Mouse (Mus musculus) kidney, adult 2 months (tissue): ENCODE measurements at regions not wholly inside any gene's neighbourhood (a gene's known extent, or its start where the extent isn't known, plus 50 kb on each side); places are given as distances from the start of the nearest gene placed in this dataset.

Source experiments
- DNase-seq: peaks from one replicate; pipeline ENCODE4 v3.0.0; 2021
- H3K27ac ChIP-seq: fragments of 200-500 bp; 2 replicates; pipeline ENCODE4 v1.5.1; 2012; ENCODE audit warnings: low read depth, low read length, control low read depth, inconsistent platforms; ENCODE audit not compliant: insufficient read depth
- H3K27me3 ChIP-seq: fragments of 200-500 bp; replicated peaks from 2 replicates; pipeline ENCODE4 v1.6.1; 2012; ENCODE audit warnings: mild to moderate bottlenecking, moderate library complexity, low read length, inconsistent platforms; ENCODE audit not compliant: control insufficient read depth, insufficient read depth
- H3K36me3 ChIP-seq: fragments of 200-500 bp; 2 replicates; pipeline ENCODE4 v1.6.1; 2012; ENCODE audit warnings: mild to moderate bottlenecking, moderate library complexity, low read length, inconsistent platforms; ENCODE audit not compliant: control insufficient read depth, insufficient read depth
- H3K4me1 ChIP-seq: fragments of 200-500 bp; 2 replicates; pipeline ENCODE4 v1.6.1; 2011; ENCODE audit warnings: low read length; ENCODE audit not compliant: control insufficient read depth, insufficient read depth
- H3K4me3 ChIP-seq: fragments of 200-500 bp; 2 replicates; pipeline ENCODE4 v1.5.1; 2011; ENCODE audit warnings: mild to moderate bottlenecking, low read depth, low read length, control low read depth; ENCODE audit not compliant: insufficient read depth
- CTCF ChIP-seq: fragments of 200-500 bp; conservative IDR thresholded peaks from 2 replicates; pipeline ENCODE4 v1.5.1; 2011; ENCODE audit warnings: low read depth, mild to moderate bottlenecking, control low read depth, low read length, moderate library complexity, mixed read lengths; ENCODE audit not compliant: insufficient read depth, insufficient read length
- POLR2A ChIP-seq: fragments of 200-500 bp; IDR thresholded peaks from one replicate; pipeline ENCODE4 v1.6.1; 2011; ENCODE audit warnings: low read depth, low read length, control low read depth
- WGBS: fragments of 180-500 bp; shearing (Covaris S2); methylation state at CpG from one replicate; pipeline ENCODE4 v1.1.7; 2018; 5-methylcytosine and 5-hydroxymethylcytosine counted together

GRCm38 (mm10) chr9:46851336-46851735 lies 147.2 kb upstream of the Gm4791 start:
- WGBS = 84% methylated on average over 10 of the region's 10 CpGs
- H3K4me3 ChIP-seq = no peak overlapping the region
- TF ChIP-seq POLR2A (no peak), CTCF (no peak)
- H3K27ac ChIP-seq = no peak overlapping the region
- no peaks in the 10 kb centered on the region for H3K36me3 ChIP-seq
- H3K4me1 ChIP-seq = no peaks in the 10 kb centered on the region
- H3K27me3 ChIP-seq = no peaks in the 10 kb centered on the region
- DNase-seq = no peak

- Histone ChIP-seq H3K4me1 (no peaks in the 10 kb centered on the region), H3K36me3 (no peaks in the 10 kb centered on the region), H3K4me3 (no peak overlapping the region), H3K27me3 (no peaks in the 10 kb centered on the region), H3K27ac (no peak overlapping the region)
- 76% methylated on average over 3 of the region's 3 CpGs for WGBS
- no peak for TF ChIP-seq POLR2A
- no peak for TF ChIP-seq CTCF
- DNase-seq = no peak
These were observed 153.3 kb upstream of the Gm4791 start for GRCm38 (mm10) chr9:46845276-46845675.

- Histone ChIP-seq H3K4me3 (no peak overlapping the region), H3K27me3 (no peaks in the 10 kb centered on the region), H3K36me3 (no peaks in the 10 kb centered on the region), H3K4me1 (no peaks in the 10 kb centered on the region), H3K27ac (no peak overlapping the region)
- TF ChIP-seq CTCF = no peak
- TF ChIP-seq POLR2A = no peak
- WGBS = 53% methylated on average over 7 of the region's 7 CpGs
- DNase-seq = no peak
These were observed 154.8 kb upstream of the Gm4791 start for GRCm38 (mm10) chr9:46843781-46844180.

- H3K4me1 ChIP-seq = no peaks in the 10 kb centered on the region
- no peak overlapping the region for H3K4me3 ChIP-seq
- 83% methylated on average over 6 of the region's 6 CpGs for WGBS
- TF ChIP-seq POLR2A (no peak), CTCF (no peak)
- DNase-seq = no peak
- H3K27ac ChIP-seq = no peak overlapping the region
- H3K36me3 ChIP-seq = no peaks in the 10 kb centered on the region
- no peaks in the 10 kb centered on the region for H3K27me3 ChIP-seq
These were observed 157.0 kb upstream of the Gm4791 start for GRCm38 (mm10) chr9:46841571-46841970.

- no peak for DNase-seq
- TF ChIP-seq POLR2A (no peak), CTCF (no peak)
- Histone ChIP-seq H3K4me1 (no peaks in the 10 kb centered on the region), H3K27me3 (no peaks in the 10 kb centered on the region), H3K4me3 (no peak overlapping the region), H3K36me3 (no peaks in the 10 kb centered on the region), H3K27ac (no peak overlapping the region)
- WGBS = 62% methylated on average over 7 of the region's 7 CpGs
These were observed 163.3 kb upstream of the Gm4791 start for GRCm38 (mm10) chr9:46835261-46835660.

GRCm38 (mm10) chr9:46830746-46831560 lies 167.6 kb upstream of the Gm4791 start:
- no peak overlapping the region for H3K4me3 ChIP-seq
- DNase-seq = no peak
- H3K27me3 ChIP-seq = no peaks in the 10 kb centered on the region
- no peak overlapping the region for H3K27ac ChIP-seq
- no peaks in the 10 kb centered on the region for H3K36me3 ChIP-seq
- WGBS = 34% methylated on average over 15 of the region's 15 CpGs
- TF ChIP-seq POLR2A = no peak
- no peak for TF ChIP-seq CTCF
- no peaks in the 10 kb centered on the region for H3K4me1 ChIP-seq

GRCm38 (mm10) chr9:46830316-46830715 lies 168.2 kb upstream of the Gm4791 start:
- Histone ChIP-seq H3K27me3 (no peaks in the 10 kb centered on the region), H3K4me3 (no peak overlapping the region), H3K4me1 (no peaks in the 10 kb centered on the region), H3K27ac (no peak overlapping the region), H3K36me3 (no peaks in the 10 kb centered on the region)
- TF ChIP-seq CTCF (no peak), POLR2A (no peak)
- no peak for DNase-seq
- WGBS = 4% methylated on average over 1 of the region's 1 CpGs
